Comparison of ENCODE assay signal across 24 mouse cellular contexts in the genomic region with DNA sequence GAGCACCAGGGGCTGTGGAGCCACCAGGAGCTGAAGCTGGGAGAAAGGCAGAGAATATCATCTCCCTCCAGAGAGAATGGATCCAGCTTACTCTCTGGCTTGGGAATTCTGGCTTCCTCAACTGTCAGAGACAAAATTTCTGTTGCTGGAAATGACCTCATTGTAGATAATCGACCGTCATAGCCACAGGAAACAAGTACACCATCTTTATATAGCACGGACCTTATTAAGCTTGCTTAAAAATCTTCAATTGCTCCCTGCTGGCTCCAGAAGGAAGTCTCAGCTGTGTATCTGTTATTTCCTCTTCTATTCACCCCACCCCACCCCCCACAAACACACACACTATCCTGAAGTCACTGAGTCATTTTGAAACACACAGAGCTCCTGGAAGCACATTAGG. TPM values are rescaled to one million over a fixed set of nuclear protein-coding genes. Genes with fewer than 3 reads are reported as not detected.
DNase-seq lines count a peak whose midpoint lies in the region; ATAC-seq and TF ChIP-seq lines count a peak whose summit lies in the region.
"Had no signal": no experiment of that assay in that cellular context is flagged by ENCODE, and none has a peak within 500 bp of the region (broad histone marks: within the 10 kb centered on the region; RNA-seq: fewer than 3 reads in every experiment).

No protein-coding gene starts in this region.

- no peak overlapping the region for H3K4me3 ChIP-seq in heart, embryonic 11.5 days (ENCODE audit: low read depth, low read length)
- H3K4me3 ChIP-seq in kidney, adult 2 months (ENCODE audit: insufficient read depth, low read depth, low read length): no peak overlapping the region
- no peak overlapping the region for H3K4me3 ChIP-seq in lung, adult 2 months (replicated peaks; ENCODE audit: extremely low read depth, low read depth, low read length)
- H3K4me3 ChIP-seq in midbrain, embryonic 10.5 days: no peak overlapping the region
- H3K4me3 ChIP-seq: forebrain, embryonic 13.5 days; hindbrain, embryonic 13.5 days; liver, embryonic 15.5 days; lung, embryonic 15.5 days; midbrain, embryonic 12.5 days; myocyte; neural tube, embryonic 13.5 days had no signal

- no peak overlapping the region for H3K9ac ChIP-seq in heart, embryonic 11.5 days (ENCODE audit: low read depth, low read length)
- H3K9ac ChIP-seq: forebrain, embryonic 13.5 days; hindbrain, embryonic 13.5 days; liver, embryonic 15.5 days; lung, embryonic 15.5 days; midbrain, embryonic 12.5 days; neural tube, embryonic 13.5 days had no signal

- H3K27ac ChIP-seq in heart, embryonic 11.5 days (ENCODE audit: low read depth, low read length): no peak overlapping the region
- no peak overlapping the region for H3K27ac ChIP-seq in kidney, adult 2 months (ENCODE audit: insufficient read depth, low read depth, low read length)
- no peak overlapping the region for H3K27ac ChIP-seq in midbrain, embryonic 10.5 days (replicated peaks)
- H3K27ac ChIP-seq: forebrain, embryonic 13.5 days; hindbrain, embryonic 13.5 days; kidney, postnatal 0 days; liver, embryonic 15.5 days; lung, embryonic 15.5 days; midbrain, embryonic 12.5 days; neural tube, embryonic 13.5 days had no signal

- 41% methylated on average over 3 of the region's 3 CpGs for WGBS in heart, embryonic 11.5 days (ENCODE audit: insufficient replicate concordance)
- WGBS in kidney, adult 2 months: 67% methylated on average over 3 of the region's 3 CpGs
- WGBS in lung, adult 2 months: 28% methylated on average over 3 of the region's 3 CpGs
- WGBS in midbrain, embryonic 10.5 days: 78% methylated on average over 3 of the region's 3 CpGs

- ATAC-seq in heart, embryonic 11.5 days (replicated peaks; ENCODE audit: insufficient number of reproducible peaks, low FRiP score, low TSS enrichment): no peak
- ATAC-seq: forebrain, embryonic 13.5 days; intestine, embryonic 16.5 days; Patski had no signal

- no peak for TF ChIP-seq CTCF in kidney, adult 2 months (conservative IDR thresholded peaks at IDR 0.05; ENCODE audit: insufficient read depth, insufficient read length, low read depth, low read length)
- no peak for TF ChIP-seq CTCF in lung, adult 2 months (IDR thresholded peaks at IDR 0.05; ENCODE audit: insufficient read depth, low read length)

- H3K4me1 ChIP-seq in heart, embryonic 11.5 days (ENCODE audit: control insufficient read depth, insufficient read depth, low read length): no peaks in the 10 kb centered on the region
- H3K4me1 ChIP-seq in kidney, adult 2 months (ENCODE audit: control insufficient read depth, insufficient read depth, low read length): no peaks in the 10 kb centered on the region
- no peaks in the 10 kb centered on the region for H3K4me1 ChIP-seq in lung, adult 2 months (ENCODE audit: control insufficient read depth, insufficient read depth, low read length)
- H3K4me1 ChIP-seq in midbrain, embryonic 10.5 days: 0 out of 2 replicates have a peak, but pooled peaks cover 3% of the 10 kb centered on the region
- H3K4me1 ChIP-seq: hindbrain, embryonic 13.5 days; liver, embryonic 15.5 days; neural tube, embryonic 13.5 days had no signal

- no peaks in the 10 kb centered on the region for H3K9me3 ChIP-seq in heart, embryonic 11.5 days (replicated peaks; ENCODE audit: control insufficient read depth, low read length)
- H3K9me3 ChIP-seq in midbrain, embryonic 10.5 days (replicated peaks): no peaks in the 10 kb centered on the region
- H3K9me3 ChIP-seq: hindbrain, embryonic 13.5 days; liver, embryonic 15.5 days; lung, embryonic 15.5 days; neural tube, embryonic 13.5 days had no signal

- H3K36me3 ChIP-seq in heart, embryonic 11.5 days (ENCODE audit: control insufficient read depth, insufficient read depth, low read length): no peaks in the 10 kb centered on the region
- H3K36me3 ChIP-seq in kidney, adult 2 months (ENCODE audit: control insufficient read depth, insufficient read depth, low read length): no peaks in the 10 kb centered on the region
- H3K36me3 ChIP-seq in midbrain, embryonic 10.5 days: no peaks in the 10 kb centered on the region
- H3K36me3 ChIP-seq: hindbrain, embryonic 13.5 days; liver, embryonic 15.5 days; lung, embryonic 15.5 days; midbrain, embryonic 12.5 days; neural tube, embryonic 13.5 days had no signal

- DNase-seq in heart, adult 9 months (ENCODE audit: low spot score in 2 of 2): peak; percentile 6 to 11
- DNase-seq in kidney, adult 2 months: peak; percentile 54
- DNase-seq in kidney, postnatal 4 days: no peak
- peak; percentile 22 for DNase-seq in lung, postnatal 10 days
- DNase-seq in lung, adult 2 months: no peak
- no peak for DNase-seq in midbrain, embryonic 10.5 days (ENCODE audit: low spot score)
- DNase-seq: adrenal gland, postnatal 10 days; cerebellum, adult 11 months; cerebellum, adult 9-10 months; cerebellum, postnatal 36 days; gastrocnemius, postnatal 10 days; thymus, postnatal 4 days had no signal

- H3K4me2 ChIP-seq in heart, embryonic 11.5 days: no peak overlapping the region
- H3K4me2 ChIP-seq: forebrain, embryonic 13.5 days; hindbrain, embryonic 13.5 days; liver, embryonic 15.5 days; lung, embryonic 15.5 days; midbrain, embryonic 12.5 days; neural tube, embryonic 13.5 days had no signal

- no peaks in the 10 kb centered on the region for H3K27me3 ChIP-seq in heart, embryonic 11.5 days (ENCODE audit: control insufficient read depth, insufficient read depth, low read length)
- H3K27me3 ChIP-seq in kidney, adult 2 months (replicated peaks; ENCODE audit: control insufficient read depth, insufficient read depth, low read length): no peaks in the 10 kb centered on the region
- no peaks in the 10 kb centered on the region for H3K27me3 ChIP-seq in midbrain, embryonic 10.5 days (ENCODE audit: low read depth, poor library complexity, severe bottlenecking)
- H3K27me3 ChIP-seq: hindbrain, embryonic 13.5 days; liver, embryonic 15.5 days; lung, embryonic 15.5 days; midbrain, embryonic 12.5 days; neural tube, embryonic 13.5 days had no signal

- TF ChIP-seq POLR2A in kidney, adult 2 months (IDR thresholded peaks at IDR 0.05; ENCODE audit: low read depth, low read length): no peak
- TF ChIP-seq POLR2A in lung, adult 2 months (IDR thresholded peaks at IDR 0.05; ENCODE audit: borderline replicate concordance, extremely low read depth, low read depth, low read length): no peak

RNA-seq across cellular contexts. Expression of a gene that starts 44.3 kb away (rescaled TPM):
- polyA plus RNA-seq in heart, embryonic 11.5 days (2014; fragmentation: Nextera tagmentation; extraction: Ambion mirVana): 0.93 and 0.94 TPM in 2 replicates
- polyA plus RNA-seq in kidney, adult 2 months (2012; rRNA removed): 0.08 and 0.14 TPM in 2 replicates
- polyA plus RNA-seq in lung, adult 2 months (2012; rRNA removed): 1.4 and 1.5 TPM in 2 replicates
- 1.7 and 2.1 TPM in 2 replicates for polyA plus RNA-seq in midbrain, embryonic 10.5 days (2016; fragmentation: Nextera tagmentation; extraction: Ambion mirVana)
- polyA plus RNA-seq: liver, adult 2 months; Patski had no signal

Comparison
In these comparisons a context has a peak if more than half of its experiments do, and no peak if none do; other contexts are left out.
1. DNase-seq: peak in heart, adult 9 months (2 of 2), kidney, adult 2 months (single experiment) and lung, postnatal 10 days (single experiment); none in kidney, postnatal 4 days (0 of 2), lung, adult 2 months (single experiment) and midbrain, embryonic 10.5 days (single experiment).